Mouse (Mus musculus): Measurements from ENCODE around the gene Trio.

DNA sequence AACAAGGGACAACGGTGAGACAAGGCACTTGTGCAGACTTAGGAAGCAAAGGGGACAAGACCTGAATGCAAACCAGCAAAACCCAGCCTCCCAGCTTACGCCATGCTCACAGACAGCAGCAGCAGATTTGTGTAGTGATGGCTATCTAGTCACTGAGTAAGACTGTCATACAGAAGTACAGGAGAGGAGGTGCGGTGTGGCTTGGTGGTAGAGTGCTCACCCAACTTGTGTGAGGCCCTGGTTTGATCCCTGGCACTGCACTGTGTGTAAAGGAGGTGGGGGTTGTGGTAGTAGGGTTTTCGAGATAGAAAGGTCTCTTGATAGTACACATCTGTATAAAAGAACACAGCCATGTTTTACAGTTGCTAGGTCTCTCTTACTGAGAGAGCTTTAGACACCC is 198.8 kb downstream of the Trio start:
- no peak for TF ChIP-seq POLR2A (IDR thresholded peaks at IDR 0.05; ENCODE audit: low read depth, low read length)
- TF ChIP-seq CTCF (IDR thresholded peaks at IDR 0.05; ENCODE audit: borderline replicate concordance, insufficient read depth, low read length) = no peak

Measured in embryonic fibroblast, embryonic 13.5 days (primary cell).